Mouse (Mus musculus) stomach, embryonic 15.5 days (tissue): Measurements from ENCODE around the gene Padi3. TPM values are rescaled to one million over a fixed set of nuclear protein-coding genes. Genes with fewer than 3 reads are reported as not detected.

ENCODE experiments used
- ATAC-seq: fragments of 200-750 bp; cut with Nextera tagmentation; 2 replicates; pipeline ENCODE4 v1.8.0; 2017; ENCODE audit warnings: low read depth, moderate number of reproducible peaks, moderate TSS enrichment; ENCODE audit not compliant: insufficient read depth, low FRiP score
- H3K27ac ChIP-seq: fragments of 300-500 bp; sonication (generic); 2 replicates; pipeline ENCODE4 v1.5.1; 2015; ENCODE audit warnings: mild to moderate bottlenecking, inconsistent platforms
- H3K27me3 ChIP-seq: fragments of 300-500 bp; sonication (generic); replicated peaks from 2 replicates; pipeline ENCODE4 v1.6.1; 2015; ENCODE audit warnings: inconsistent platforms
- H3K36me3 ChIP-seq: fragments of 300-500 bp; sonication (generic); 2 replicates; pipeline ENCODE4 v1.6.1; 2015; ENCODE audit warnings: inconsistent platforms
- H3K4me1 ChIP-seq: fragments of 300-500 bp; sonication (generic); 2 replicates; pipeline ENCODE4 v1.6.1; 2015; ENCODE audit warnings: inconsistent platforms
- H3K4me2 ChIP-seq: fragments of 300-500 bp; sonication (generic); 2 replicates; pipeline ENCODE4 v1.6.1; 2015; ENCODE audit warnings: mild to moderate bottlenecking, inconsistent platforms
- H3K4me3 ChIP-seq: fragments of 300-500 bp; sonication (generic); replicated peaks from 2 replicates; pipeline ENCODE4 v1.5.1; 2015; ENCODE audit warnings: inconsistent platforms
- H3K9ac ChIP-seq: fragments of 300-500 bp; sonication (generic); 2 replicates; pipeline ENCODE4 v1.6.1; 2015; ENCODE audit warnings: inconsistent platforms
- H3K9me3 ChIP-seq: fragments of 300-500 bp; sonication (generic); 2 replicates; pipeline ENCODE4 v1.6.1; 2016; ENCODE audit warnings: inconsistent platforms
- WGBS: fragments of 180-500 bp; shearing (Covaris S2); methylation state at CpG from one replicate; pipeline ENCODE4 v1.1.7; 2015; 5-methylcytosine and 5-hydroxymethylcytosine counted together
- polyA plus RNA-seq: library from polyadenylated mRNA; unstranded; fragments of >200 nt; fragmentation: Nextera tagmentation; extraction: Ambion mirVana; gene quantifications from 2 replicates; pipeline ENCODE4 v1.2.1, GENCODE M21; 2015

Gene Padi3
- polyA plus RNA-seq, 1 experiment from 2014 or later, result 0.18 TPM

DNA sequence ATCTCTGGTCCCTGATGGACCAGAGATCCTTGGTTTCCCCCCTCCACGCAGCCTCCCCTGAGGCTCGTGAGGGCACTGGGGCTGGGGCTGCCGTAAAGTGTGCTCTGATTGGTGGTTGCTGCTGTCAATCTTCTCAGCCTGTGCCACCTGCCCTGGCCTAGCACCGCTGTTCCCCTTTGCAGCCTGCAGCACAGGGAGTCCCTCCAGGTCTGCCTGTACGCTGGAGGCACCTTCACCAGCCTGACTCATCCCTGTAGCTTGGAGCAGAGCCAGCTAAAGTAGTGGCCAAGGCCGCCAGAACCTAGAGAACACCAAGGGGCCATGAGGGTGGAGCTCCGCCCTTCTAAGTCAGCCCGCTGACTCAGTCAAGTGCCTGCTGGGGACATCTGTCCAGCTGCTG, 27.4 kb upstream of the Padi3 start:
- no peaks in the 10 kb centered on the region for H3K36me3 ChIP-seq
- H3K27me3 ChIP-seq, result no peaks in the 10 kb centered on the region
- H3K4me3 ChIP-seq, result no peak overlapping the region
- peaks cover 21% of the 10 kb centered on the region for H3K4me1 ChIP-seq
- ATAC-seq, result peak; percentile 63
- peak overlapping the region; percentile 21; the same call in 1 of the 2 replicates for H3K4me2 ChIP-seq
- H3K9me3 ChIP-seq, result no peaks in the 10 kb centered on the region
- WGBS, result 17% methylated on average over 8 of the region's 8 CpGs
- no peak overlapping the region for H3K9ac ChIP-seq
- H3K27ac ChIP-seq, result no peak overlapping the region

DNA sequence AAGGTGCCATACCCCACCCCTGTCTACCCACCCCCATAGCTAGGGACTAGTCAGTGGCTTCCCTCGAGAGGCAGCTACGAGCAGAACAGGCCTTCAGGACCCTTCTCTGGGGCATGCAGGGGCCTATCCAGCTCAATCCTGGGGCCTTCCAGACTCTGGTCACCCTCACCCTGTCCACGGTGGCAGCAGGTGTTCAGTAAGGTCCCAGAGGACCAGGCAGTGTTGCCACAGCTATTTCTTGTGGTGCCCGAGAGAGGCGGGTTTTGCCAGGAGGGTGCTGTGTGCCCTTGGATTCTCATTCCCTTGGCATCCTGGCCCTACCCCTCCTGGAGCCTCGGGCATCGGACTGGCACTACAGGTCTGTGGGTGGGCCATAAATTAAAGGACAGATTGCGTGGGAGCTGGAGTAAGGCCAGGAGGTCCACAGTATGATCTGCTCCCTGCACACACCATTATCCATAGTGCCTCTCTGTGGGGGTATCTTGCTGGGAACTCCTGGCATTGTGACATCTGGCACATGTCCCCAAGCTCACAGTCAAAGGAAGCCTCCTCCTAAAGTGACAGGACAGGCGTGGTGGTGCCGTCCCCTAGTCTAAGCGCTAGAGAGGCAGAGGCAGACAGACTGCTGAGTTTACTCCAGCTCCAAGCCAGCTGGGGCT, 25.9 kb upstream of the Padi3 start:
- ATAC-seq, result no peak
- H3K27me3 ChIP-seq, result no peaks in the 10 kb centered on the region

DNA sequence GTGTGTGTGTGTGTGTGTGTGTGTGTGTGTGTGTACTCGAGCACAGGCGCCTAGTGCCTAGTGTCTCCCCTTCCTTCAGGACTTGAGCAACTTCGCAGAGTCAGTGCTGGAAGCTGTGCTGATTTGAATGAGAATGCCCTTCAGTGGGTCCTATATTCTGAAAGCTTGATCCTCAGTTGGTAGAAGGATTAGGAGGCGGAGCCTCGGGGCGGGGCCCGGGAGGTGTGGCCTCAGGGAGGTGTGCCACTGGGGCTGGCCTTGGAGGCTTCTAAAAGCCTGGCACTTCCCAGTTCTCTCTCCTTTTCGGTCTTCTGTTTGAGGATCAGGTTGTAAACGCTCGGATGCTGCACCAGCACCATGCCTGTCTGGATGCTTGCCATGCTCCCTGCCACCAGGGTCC, 25.2 kb upstream of the Padi3 start:
- Histone ChIP-seq H3K4me2 (peak overlapping the region; percentile 19; the same call in 1 of the 2 replicates), H3K27me3 (no peaks in the 10 kb centered on the region), H3K9ac (no peak overlapping the region), H3K4me1 (peaks cover 23% of the 10 kb centered on the region), H3K4me3 (no peak overlapping the region), H3K9me3 (no peaks in the 10 kb centered on the region), H3K36me3 (no peaks in the 10 kb centered on the region), H3K27ac (no peak overlapping the region)
- ATAC-seq, result peak; percentile 80
- 8% methylated on average over 10 of the region's 10 CpGs for WGBS

More for the DNA sequence above, 25.9 kb upstream of the Padi3 start:
- H3K9ac ChIP-seq, result no peak overlapping the region
- H3K4me2 ChIP-seq, result no peak overlapping the region
- no peaks in the 10 kb centered on the region for H3K9me3 ChIP-seq
- no peak overlapping the region for H3K4me3 ChIP-seq
- WGBS, result 66% methylated on average over 11 of the region's 11 CpGs
- H3K36me3 ChIP-seq, result no peaks in the 10 kb centered on the region
- H3K4me1 ChIP-seq, result peaks cover 23% of the 10 kb centered on the region
- no peak overlapping the region for H3K27ac ChIP-seq

DNA sequence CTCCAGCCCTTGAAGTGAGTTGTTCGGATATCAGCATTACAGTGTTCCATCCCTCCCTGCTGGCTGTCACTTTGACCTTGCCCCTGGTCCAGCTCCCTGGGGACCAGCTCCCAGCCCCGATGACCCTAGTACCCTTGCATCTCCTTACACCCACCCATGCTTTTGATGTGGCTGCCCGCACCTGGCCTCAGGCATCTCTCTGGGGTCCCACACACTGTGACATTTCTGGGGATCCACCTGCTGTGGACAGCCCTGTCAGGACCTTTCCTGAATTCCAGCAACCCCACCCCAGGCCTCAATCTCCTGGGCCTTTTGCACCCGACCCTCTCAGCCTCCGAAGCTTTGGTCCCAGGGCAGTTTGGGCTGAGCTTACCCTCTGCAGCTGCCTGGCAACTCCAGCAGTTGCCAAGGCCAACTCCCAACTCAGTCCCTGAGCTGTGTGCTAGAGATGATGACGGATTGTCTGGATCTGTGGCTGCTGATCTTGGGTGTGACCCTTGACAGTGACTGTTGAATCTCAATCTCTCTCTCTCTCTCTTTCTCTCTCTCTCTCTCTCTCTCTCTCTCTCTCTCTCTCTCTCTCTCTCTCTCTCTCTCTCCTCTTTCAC, 24.0 kb upstream of the Padi3 start:
- Histone ChIP-seq H3K27ac (no peak overlapping the region), H3K27me3 (no peaks in the 10 kb centered on the region), H3K4me3 (no peak overlapping the region), H3K4me2 (no peak overlapping the region), H3K4me1 (peaks cover 23% of the 10 kb centered on the region), H3K36me3 (no peaks in the 10 kb centered on the region), H3K9me3 (no peaks in the 10 kb centered on the region), H3K9ac (no peak overlapping the region)
- no peak for ATAC-seq
- 72% methylated on average over 6 of the region's 6 CpGs for WGBS

DNA sequence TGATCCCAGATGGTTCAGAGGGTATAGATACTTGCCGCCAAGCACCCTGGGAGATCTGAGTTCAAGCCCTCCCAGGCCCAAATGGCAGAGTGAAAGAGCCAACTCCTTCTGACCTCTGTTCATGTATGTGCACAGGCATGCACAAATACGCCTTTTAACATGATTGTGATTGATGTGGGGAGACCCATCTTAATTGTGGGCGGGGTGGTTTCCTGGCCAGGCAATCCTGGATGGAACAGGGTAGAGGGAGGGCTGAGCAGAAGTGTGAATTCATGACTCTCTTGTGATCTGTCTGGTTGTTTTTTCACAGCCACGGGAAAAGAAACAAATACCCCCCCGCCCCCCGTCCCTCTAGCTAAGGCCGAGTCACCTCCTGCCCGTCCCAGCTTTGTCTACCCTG, 22.4 kb upstream of the Padi3 start:
- no peak overlapping the region for H3K4me2 ChIP-seq
- no peaks in the 10 kb centered on the region for H3K27me3 ChIP-seq
- peaks cover 18% of the 10 kb centered on the region for H3K4me1 ChIP-seq
- no peaks in the 10 kb centered on the region for H3K9me3 ChIP-seq
- WGBS, result 37% methylated on average over 8 of the region's 8 CpGs
- H3K9ac ChIP-seq, result no peak overlapping the region
- H3K36me3 ChIP-seq, result no peaks in the 10 kb centered on the region
- 0 out of 2 replicates have a peak overlapping the region, but pooled peaks have one; percentile 31 for H3K27ac ChIP-seq
- ATAC-seq, result no peak
- H3K4me3 ChIP-seq, result no peak overlapping the region

DNA sequence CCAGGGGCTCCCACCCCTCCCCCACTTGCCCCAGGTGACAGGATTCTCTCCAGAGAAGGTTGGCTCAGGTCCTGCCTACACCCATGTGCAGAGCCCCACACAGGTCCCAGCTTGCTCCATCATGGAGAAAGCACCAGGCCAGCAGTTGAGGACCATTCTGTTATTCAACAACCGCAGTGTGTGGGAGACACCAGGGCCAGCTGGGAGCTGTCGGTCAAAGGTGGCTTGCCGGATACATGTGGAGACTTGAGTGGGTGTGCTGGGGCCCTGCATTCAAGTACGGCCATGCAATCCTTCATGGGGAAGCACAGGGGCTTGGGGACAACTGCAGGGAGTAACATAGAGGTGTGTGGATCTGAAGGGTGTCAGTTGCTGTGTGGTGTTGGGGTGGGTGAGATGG, 21.4 kb upstream of the Padi3 start:
- H3K4me2 ChIP-seq, result no peak overlapping the region
- no peak overlapping the region for H3K27ac ChIP-seq

DNA sequence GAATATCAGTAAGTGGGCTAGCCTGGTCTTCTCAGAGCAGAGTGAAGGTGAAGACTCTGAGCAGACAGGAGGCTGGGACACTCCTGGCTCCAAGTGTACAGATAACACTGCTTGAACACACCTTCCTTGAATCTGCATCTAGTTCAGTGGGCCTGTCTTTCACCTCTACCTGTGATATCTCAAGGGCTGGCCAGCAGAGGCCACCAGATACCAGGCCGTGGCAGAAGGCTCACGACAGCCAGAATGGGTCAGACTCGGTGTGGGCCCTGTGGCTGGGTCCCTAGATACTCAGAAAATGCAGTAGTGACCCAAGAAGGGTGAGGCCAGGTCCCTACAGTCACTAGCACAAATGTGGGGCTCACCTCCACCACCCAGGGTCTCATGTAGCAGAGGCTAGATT, 16.8 kb upstream of the Padi3 start:
- Histone ChIP-seq H3K27me3 (no peaks in the 10 kb centered on the region), H3K9me3 (no peaks in the 10 kb centered on the region), H3K4me2 (no peak overlapping the region), H3K36me3 (no peaks in the 10 kb centered on the region), H3K27ac (no peak overlapping the region), H3K9ac (no peak overlapping the region), H3K4me3 (no peak overlapping the region), H3K4me1 (no peaks in the 10 kb centered on the region)
- no peak for ATAC-seq
- WGBS, result 64% methylated on average over 3 of the region's 3 CpGs

More for the DNA sequence above, 21.4 kb upstream of the Padi3 start:
- H3K27me3 ChIP-seq, result no peaks in the 10 kb centered on the region
- no peaks in the 10 kb centered on the region for H3K9me3 ChIP-seq
- no peak overlapping the region for H3K4me3 ChIP-seq
- no peak overlapping the region for H3K9ac ChIP-seq
- 63% methylated on average over 4 of the region's 4 CpGs for WGBS
- H3K4me1 ChIP-seq, result peaks cover 15% of the 10 kb centered on the region
- no peaks in the 10 kb centered on the region for H3K36me3 ChIP-seq
- ATAC-seq, result no peak

DNA sequence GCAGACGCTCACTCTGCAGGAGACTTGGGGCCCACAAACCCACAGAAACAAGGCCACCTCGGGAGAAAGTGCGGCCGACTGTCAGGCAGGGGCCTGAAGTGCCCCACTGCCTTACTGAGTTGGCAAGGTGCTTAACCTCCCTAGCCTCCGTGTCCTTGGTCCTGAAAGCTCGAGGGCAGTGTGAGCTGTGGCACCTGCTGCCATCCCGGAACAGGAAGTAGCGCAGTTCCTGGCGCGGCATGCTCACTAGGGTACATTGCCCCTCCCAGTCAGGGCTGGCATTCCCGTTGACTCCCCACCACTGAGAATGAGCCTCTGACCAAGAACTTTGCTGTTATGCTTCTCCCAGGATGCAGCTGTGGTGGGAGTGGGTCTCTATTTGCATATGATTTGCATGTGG, 15.5 kb upstream of the Padi3 start:
- Histone ChIP-seq H3K4me2 (no peak overlapping the region), H3K9ac (no peak overlapping the region), H3K4me3 (no peak overlapping the region), H3K4me1 (no peaks in the 10 kb centered on the region), H3K36me3 (no peaks in the 10 kb centered on the region), H3K9me3 (no peaks in the 10 kb centered on the region), H3K27me3 (no peaks in the 10 kb centered on the region), H3K27ac (no peak overlapping the region)
- WGBS, result 54% methylated on average over 11 of the region's 11 CpGs
- no peak for ATAC-seq

DNA sequence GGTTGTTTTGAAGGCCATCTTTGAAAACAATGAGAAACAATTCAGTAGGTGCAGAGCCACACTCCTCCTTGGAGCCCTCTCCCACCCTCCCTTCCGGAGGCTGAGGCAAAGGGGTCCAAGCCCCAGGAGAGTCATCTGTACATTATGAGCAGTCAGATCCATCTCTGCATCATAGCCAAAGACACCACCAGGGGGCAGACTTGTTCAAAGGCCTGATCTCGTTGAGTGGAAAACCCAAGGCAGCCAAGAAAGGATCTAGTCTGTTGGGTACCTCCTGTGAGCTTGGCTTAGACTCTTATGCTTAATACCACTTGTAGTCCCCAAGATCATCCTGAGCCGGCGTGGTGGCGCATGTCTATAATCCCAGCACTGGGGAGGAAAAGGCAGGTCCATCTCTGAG, 11.5 kb upstream of the Padi3 start:
- no peaks in the 10 kb centered on the region for H3K27me3 ChIP-seq
- no peak for ATAC-seq
- WGBS, result 65% methylated on average over 5 of the region's 5 CpGs
- H3K27ac ChIP-seq, result no peak overlapping the region
- no peaks in the 10 kb centered on the region for H3K9me3 ChIP-seq
- no peaks in the 10 kb centered on the region for H3K4me1 ChIP-seq
- no peaks in the 10 kb centered on the region for H3K36me3 ChIP-seq
- H3K9ac ChIP-seq, result no peak overlapping the region
- no peak overlapping the region for H3K4me2 ChIP-seq
- H3K4me3 ChIP-seq, result no peak overlapping the region

DNA sequence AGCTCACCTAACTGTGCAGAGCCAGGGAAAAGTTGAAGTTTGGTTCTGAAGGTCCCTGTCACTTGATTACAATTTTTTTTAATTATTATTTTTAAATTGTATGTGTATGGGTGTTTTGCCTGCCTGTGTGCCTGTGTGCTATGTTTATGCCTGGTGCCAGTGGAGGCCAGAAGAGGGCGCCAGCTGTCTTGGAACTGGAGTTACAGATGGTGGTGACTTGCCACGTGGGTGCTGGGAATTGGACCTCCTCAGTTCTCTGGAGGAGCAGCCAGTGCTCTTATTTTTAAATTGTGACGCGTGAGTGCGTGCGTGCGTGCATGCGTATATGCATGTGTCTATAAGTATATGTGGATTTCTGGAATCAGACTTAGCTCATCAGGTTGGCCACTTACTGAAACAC, 7.0 kb upstream of the Padi3 start:
- no peak for ATAC-seq
- Histone ChIP-seq H3K27me3 (no peaks in the 10 kb centered on the region), H3K36me3 (no peaks in the 10 kb centered on the region), H3K4me2 (no peak overlapping the region), H3K4me1 (peaks cover 31% of the 10 kb centered on the region), H3K4me3 (no peak overlapping the region), H3K9ac (no peak overlapping the region), H3K9me3 (no peaks in the 10 kb centered on the region), H3K27ac (no peak overlapping the region)
- 92% methylated on average over 8 of the region's 8 CpGs for WGBS

DNA sequence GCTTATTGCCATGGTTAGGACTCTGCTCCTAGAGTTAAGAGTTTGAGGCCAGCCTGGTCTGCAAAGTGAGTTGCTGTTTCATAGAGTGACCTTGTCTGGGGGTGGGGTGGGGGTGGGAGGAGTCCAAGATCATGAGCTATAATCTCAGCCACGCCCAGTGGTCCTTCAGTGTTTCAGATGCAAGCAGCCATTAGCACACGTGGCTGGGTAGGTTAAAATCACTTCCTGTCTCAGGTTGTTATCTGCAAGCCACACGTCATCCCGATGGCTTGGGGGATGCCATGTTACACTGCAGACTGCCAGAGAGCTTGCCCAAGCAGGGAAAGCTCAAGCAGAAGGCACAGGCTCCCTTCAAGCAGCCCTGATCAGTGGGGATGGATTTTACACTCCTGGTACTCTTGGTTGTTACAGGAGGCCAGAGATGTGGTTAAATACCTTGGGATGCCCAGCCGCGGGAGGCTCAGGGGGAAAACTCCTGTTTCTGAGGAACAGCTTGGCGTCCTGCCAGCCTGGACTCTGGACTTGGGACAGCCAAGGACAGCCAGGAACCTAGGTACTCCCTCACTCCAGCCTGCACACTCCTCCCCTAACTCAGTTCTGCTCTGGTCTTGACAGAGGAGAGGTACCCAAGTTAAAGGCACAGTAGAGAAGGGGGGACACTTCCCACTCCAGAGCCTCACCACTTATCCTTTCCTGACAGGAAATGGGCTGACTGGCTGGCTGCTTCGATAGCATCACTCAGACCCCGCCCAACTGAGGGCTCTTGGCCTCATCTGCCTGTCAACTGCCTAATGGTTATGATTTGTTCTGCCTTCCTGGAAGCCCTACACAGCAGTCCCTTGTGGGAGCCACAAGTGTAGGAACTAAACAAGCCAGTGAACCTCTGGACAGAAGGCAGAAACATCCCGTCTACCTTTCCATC, 5.8 kb upstream of the Padi3 start:
- H3K4me1 ChIP-seq, result peaks cover 33% of the 10 kb centered on the region
- no peaks in the 10 kb centered on the region; the same call in 1 of the 2 replicates for H3K27me3 ChIP-seq
- no peaks in the 10 kb centered on the region for H3K36me3 ChIP-seq
- no peak overlapping the region for H3K4me3 ChIP-seq
- WGBS, result 36% methylated on average over 10 of the region's 10 CpGs
- H3K9me3 ChIP-seq, result no peaks in the 10 kb centered on the region
- H3K9ac ChIP-seq, result no peak overlapping the region
- no peak overlapping the region for H3K4me2 ChIP-seq
- 0 out of 2 replicates have a peak overlapping the region, but pooled peaks have one; percentile 9 for H3K27ac ChIP-seq
- peak; percentile 37; the same call in 1 of the 2 replicates for ATAC-seq

DNA sequence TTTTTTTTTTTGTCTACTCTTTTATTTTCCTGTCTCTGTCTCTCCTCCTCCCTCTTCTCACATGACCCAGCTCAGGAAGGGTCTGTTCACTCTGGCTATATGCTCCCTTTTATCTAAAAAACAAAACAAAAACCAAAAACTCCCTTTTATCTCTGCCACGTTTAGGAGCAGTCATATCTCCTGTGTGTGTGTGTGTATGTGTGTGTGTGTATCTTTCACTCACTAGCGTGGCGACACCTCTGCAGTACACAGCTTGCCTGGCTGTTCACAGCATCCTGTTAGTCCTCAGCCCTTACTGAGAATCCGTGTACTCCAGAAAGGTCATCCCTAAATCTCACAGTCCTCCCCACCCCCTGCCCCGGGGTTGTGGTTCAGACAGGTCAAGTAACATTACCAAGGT, 5.0 kb upstream of the Padi3 start:
- Histone ChIP-seq H3K36me3 (no peaks in the 10 kb centered on the region), H3K4me2 (no peak overlapping the region), H3K4me3 (no peak overlapping the region), H3K9ac (no peak overlapping the region), H3K4me1 (peaks cover 33% of the 10 kb centered on the region), H3K9me3 (no peaks in the 10 kb centered on the region), H3K27me3 (no peaks in the 10 kb centered on the region; the same call in 1 of the 2 replicates), H3K27ac (no peak overlapping the region)
- ATAC-seq, result no peak
- WGBS, result 58% methylated on average over 5 of the region's 5 CpGs
